Mouse (Mus musculus) liver, embryonic 14.5 days (tissue): ENCODE measurements around the gene Bnip3. TPM values are rescaled to one million over a fixed set of nuclear protein-coding genes. Genes with fewer than 3 reads are reported as not detected.

Source experiments
- ATAC-seq: fragments of 200-750 bp; cut with Nextera tagmentation; 2 replicates; pipeline ENCODE4 v1.8.0; 2017; ENCODE audit warnings: moderate number of reproducible peaks, mild to moderate bottlenecking, moderate library complexity; ENCODE audit not compliant: insufficient read depth
- DNase-seq, 3 experiments: peaks; one replicate each; pipeline ENCODE4 v3.0.0-alpha.2; 2012 to 2013; ENCODE audit warnings: low read depth in 3 of 3, low spot score in 3 of 3
- H3K27ac ChIP-seq: fragments of 300-500 bp; sonication (generic); 2 replicates; pipeline ENCODE4 v1.5.1; 2014; ENCODE audit warnings: moderate library complexity, mild to moderate bottlenecking, control low read depth, inconsistent platforms
- H3K27me3 ChIP-seq: fragments of 300-500 bp; sonication (generic); 2 replicates; pipeline ENCODE4 v1.6.1; 2014; ENCODE audit warnings: mild to moderate bottlenecking, low read length, moderate library complexity; ENCODE audit not compliant: control insufficient read depth, insufficient read depth
- H3K36me3 ChIP-seq: fragments of 300-500 bp; sonication (generic); replicated peaks from 2 replicates; pipeline ENCODE4 v1.6.1; 2014; ENCODE audit warnings: low read depth; ENCODE audit not compliant: control insufficient read depth, insufficient read depth
- H3K4me1 ChIP-seq, 2 experiments: fragments of 200-500 bp in 1 of 2; fragments of 300-500 bp in 1 of 2; sonication (generic) in 1 of 2; replicated peaks; 2 replicates each; pipeline ENCODE4 v1.6.1; 2012 to 2014; ENCODE audit warnings: antibody characterized with exemption in 1 of 2, inconsistent platforms in 1 of 2, low read length in 1 of 2; ENCODE audit not compliant: control insufficient read depth in 2 of 2, insufficient read depth in 2 of 2
- H3K4me2 ChIP-seq: fragments of 300-500 bp; sonication (generic); 2 replicates; pipeline ENCODE4 v1.6.1; 2014; ENCODE audit warnings: low read depth, mild to moderate bottlenecking, control low read depth, moderate library complexity
- H3K4me3 ChIP-seq, 2 experiments: fragments of 200-500 bp in 1 of 2; fragments of 300-500 bp in 1 of 2; sonication (generic) in 1 of 2; 2 replicates each; pipeline ENCODE4 v1.5.1; 2012 to 2014; ENCODE audit warnings: low read depth in 2 of 2, low read length in 2 of 2, mild to moderate bottlenecking in 2 of 2, control low read depth in 1 of 2, inconsistent platforms in 1 of 2, moderate library complexity in 1 of 2; ENCODE audit not compliant: insufficient read depth in 1 of 2
- H3K9ac ChIP-seq: fragments of 300-500 bp; sonication (generic); replicated peaks from 2 replicates; pipeline ENCODE4 v1.6.1; 2014; ENCODE audit warnings: mild to moderate bottlenecking, control low read depth, moderate library complexity
- H3K9me3 ChIP-seq: fragments of 300-500 bp; sonication (generic); 2 replicates; pipeline ENCODE4 v1.6.1; 2016; ENCODE audit warnings: low read length, mixed read lengths; ENCODE audit not compliant: control insufficient read depth
- CTCF ChIP-seq: IDR thresholded peaks from 2 replicates; pipeline ENCODE4 v1.5.1; 2016; ENCODE audit warnings: antibody characterized with exemption, low read depth, control low read depth
- EP300 ChIP-seq: IDR thresholded peaks from 2 replicates; pipeline ENCODE4 v1.6.1; 2016; ENCODE audit warnings: antibody characterized with exemption, low read depth
- WGBS: fragments of 180-500 bp; shearing (Covaris S2); extraction: QIAGEN DNeasy Blood & Tissue Kit; methylation state at CpG from one replicate; pipeline ENCODE4 v1.1.7; 2014; ENCODE audit not compliant: insufficient replicate concordance; 5-methylcytosine and 5-hydroxymethylcytosine counted together
- polyA plus RNA-seq, 2 experiments: library from polyadenylated mRNA; depleted of rRNA in 1 of 2; stranded (reverse) in 1 of 2; unstranded in 1 of 2; fragments of >200 nt; fragmentation: Nextera tagmentation in 1 of 2; extraction: Ambion mirVana in 1 of 2; gene quantifications; 2 replicates each; pipeline versions ENCODE4 v1.2.1 to v1.2.3; 2012 to 2014

The Bnip3 gene
- polyA plus RNA-seq, 2 experiments, result 18.7 to 77.1 TPM

- Histone ChIP-seq H3K4me3 (peak overlapping the region; percentile 6 to 26; a peak in 3 of 4 replicates), H3K9ac (no peak overlapping the region)
- DNase-seq, result peak in 2 of 3 experiments; percentile 45 to 50
These were observed 2.3 kb downstream of the Bnip3 start for GRCm38 (mm10) chr7:138907043-138907442.

GRCm38 (mm10) chr7:138906441-138906840, 2.9 kb downstream of the Bnip3 start:
- WGBS, result 26% methylated on average over 1 of the region's 1 CpGs
- Histone ChIP-seq H3K4me3 (no peak overlapping the region), H3K4me1 (peaks cover 18 to 39% of the 10 kb centered on the region in 2 experiments), H3K36me3 (no peaks in the 10 kb centered on the region), H3K4me2 (peak overlapping the region; percentile 88), H3K9ac (no peak overlapping the region), H3K27ac (no peak overlapping the region), H3K9me3 (no peaks in the 10 kb centered on the region), H3K27me3 (no peaks in the 10 kb centered on the region)
- ATAC-seq (no peak), DNase-seq (no peak)
- no peak for TF ChIP-seq CTCF
- no peak for TF ChIP-seq EP300

More at GRCm38 (mm10) chr7:138907043-138907442, 2.3 kb downstream of the Bnip3 start:
- peak; percentile 19; the same call in 1 of the 2 replicates for ATAC-seq
- Histone ChIP-seq H3K36me3 (no peaks in the 10 kb centered on the region), H3K9me3 (no peaks in the 10 kb centered on the region), H3K4me1 (peaks cover 18 to 39% of the 10 kb centered on the region in 2 experiments), H3K4me2 (peak overlapping the region; percentile 88), H3K27ac (no peak overlapping the region), H3K27me3 (no peaks in the 10 kb centered on the region)
- TF ChIP-seq CTCF (no peak), EP300 (no peak)
- 10% methylated on average over 7 of the region's 7 CpGs for WGBS

- no peak overlapping the region for H3K4me3 ChIP-seq
- no peak for DNase-seq
- no peak for TF ChIP-seq CTCF
- no peak for TF ChIP-seq EP300
- H3K9me3 ChIP-seq, result no peaks in the 10 kb centered on the region
- 34% methylated on average over 7 of the region's 7 CpGs for WGBS
- H3K9ac ChIP-seq, result no peak overlapping the region
- H3K27me3 ChIP-seq, result no peaks in the 10 kb centered on the region
- ATAC-seq, result no peak
- peak overlapping the region; percentile 28; the same call in 1 of the 2 replicates for H3K4me2 ChIP-seq
- H3K4me1 ChIP-seq, result peaks cover 18 to 33% of the 10 kb centered on the region in 2 experiments
- no peak overlapping the region for H3K27ac ChIP-seq
- H3K36me3 ChIP-seq, result no peaks in the 10 kb centered on the region
These were observed 5.4 kb downstream of the Bnip3 start for GRCm38 (mm10) chr7:138903886-138904435.

GRCm38 (mm10) chr7:138898743-138899142, 10.6 kb downstream of the Bnip3 start:
- H3K27ac ChIP-seq, result no peak overlapping the region
- TF ChIP-seq EP300 (no peak), CTCF (no peak)
- 66% methylated on average over 4 of the region's 4 CpGs for WGBS

GRCm38 (mm10) chr7:138898122-138898521, 11.2 kb downstream of the Bnip3 start:
- Histone ChIP-seq H3K4me1 (0 out of 4 replicates have a peak, but pooled peaks cover 0 to 2% of the 10 kb centered on the region in 2 experiments), H3K36me3 (peaks cover 4% of the 10 kb centered on the region; the same call in 1 of the 2 replicates), H3K9me3 (no peaks in the 10 kb centered on the region), H3K4me3 (no peak overlapping the region), H3K4me2 (no peak overlapping the region), H3K9ac (no peak overlapping the region), H3K27me3 (no peaks in the 10 kb centered on the region), H3K27ac (no peak overlapping the region)
- ATAC-seq (no peak), DNase-seq (no peak)
- TF ChIP-seq EP300 (no peak), CTCF (no peak)
- 58% methylated on average over 2 of the region's 2 CpGs for WGBS

More at GRCm38 (mm10) chr7:138898743-138899142, 10.6 kb downstream of the Bnip3 start:
- Histone ChIP-seq H3K4me2 (no peak overlapping the region), H3K9me3 (no peaks in the 10 kb centered on the region), H3K36me3 (peaks cover 4% of the 10 kb centered on the region; the same call in 1 of the 2 replicates), H3K4me1 (0 out of 4 replicates have a peak, but pooled peaks cover 0 to 2% of the 10 kb centered on the region in 2 experiments), H3K4me3 (no peak overlapping the region), H3K27me3 (no peaks in the 10 kb centered on the region), H3K9ac (no peak overlapping the region)
- ATAC-seq (no peak), DNase-seq (no peak)
